Mouse (Mus musculus) stomach, postnatal 0 days (tissue): ENCODE measurements around the gene Lrrc49.

Source experiments
- CTCF ChIP-seq: IDR thresholded peaks from 2 replicates; pipeline ENCODE4 v1.5.1; 2016; ENCODE audit warnings: antibody characterized with exemption, low read depth, mild to moderate bottlenecking, moderate library complexity
- EP300 ChIP-seq: optimal IDR thresholded peaks from 2 replicates; pipeline ENCODE3; 2016; ENCODE audit warnings: antibody characterized with exemption

DNA sequence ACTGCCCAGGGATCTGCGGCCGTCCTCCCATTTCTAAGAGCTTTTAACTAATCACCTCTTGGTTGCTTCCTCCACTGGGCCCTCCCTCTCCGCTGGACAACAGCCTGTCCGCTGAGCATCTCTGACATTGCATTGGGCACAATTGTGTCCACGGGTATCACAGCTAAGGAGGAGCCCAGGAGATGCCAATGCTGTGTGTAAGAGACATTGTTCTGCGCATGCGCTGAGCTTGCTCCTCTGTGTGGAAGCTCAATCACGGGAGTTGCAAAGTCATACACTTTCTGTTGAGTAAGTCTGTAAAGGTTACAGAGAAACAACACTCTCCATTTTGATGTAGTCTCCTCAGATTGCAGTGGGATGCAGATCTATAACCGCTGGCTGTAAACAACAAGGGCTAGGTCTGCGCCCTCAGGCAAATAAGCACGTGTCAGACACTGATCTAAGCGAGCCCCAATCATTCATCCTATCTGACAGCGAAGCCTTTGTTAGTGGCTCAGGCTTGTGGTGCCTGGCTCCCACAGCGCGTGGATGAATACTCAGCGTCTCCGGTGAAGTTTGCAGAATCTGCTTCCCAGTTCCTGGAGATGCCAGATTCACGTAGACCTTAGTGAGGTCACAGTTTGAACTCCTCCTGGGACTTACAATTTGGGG lies 11.7 kb upstream of the Lrrc49 start:
- TF ChIP-seq CTCF (no peak), EP300 (no peak)
